Mouse (Mus musculus): ENCODE data around the gene Acaa1a.
"Not testable (repeated sequence)": the region's sequence is repeated elsewhere in the genome, so short reads cannot be mapped to it uniquely, and the experiment has no call there.

The Acaa1a gene

GRCm38 (mm10) chr9:119339106-119339505 lies 370 bp upstream of the Acaa1a start:
- DNase-seq (ENCODE audit: low read depth): no peak

DNA sequence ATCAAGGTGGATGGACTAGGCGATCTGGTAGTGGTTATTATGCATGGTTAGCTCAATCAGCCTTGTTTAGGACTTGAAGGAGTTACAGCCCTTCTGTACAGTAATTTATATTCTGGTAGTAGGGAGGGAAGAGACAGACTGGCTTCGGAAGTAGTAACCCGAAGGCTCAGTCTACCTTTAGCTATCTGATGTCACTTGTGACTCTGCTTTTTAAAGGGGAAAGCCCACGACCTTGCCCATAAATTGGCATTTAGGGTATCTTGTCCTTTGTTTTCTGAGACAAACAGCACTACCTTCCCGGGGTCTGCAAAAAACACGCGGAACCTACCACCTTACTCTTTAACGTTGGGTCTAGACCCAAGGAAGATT lies 720 bp downstream of the Acaa1a start:
- DNase-seq (ENCODE audit: low read depth): no peak

DNA sequence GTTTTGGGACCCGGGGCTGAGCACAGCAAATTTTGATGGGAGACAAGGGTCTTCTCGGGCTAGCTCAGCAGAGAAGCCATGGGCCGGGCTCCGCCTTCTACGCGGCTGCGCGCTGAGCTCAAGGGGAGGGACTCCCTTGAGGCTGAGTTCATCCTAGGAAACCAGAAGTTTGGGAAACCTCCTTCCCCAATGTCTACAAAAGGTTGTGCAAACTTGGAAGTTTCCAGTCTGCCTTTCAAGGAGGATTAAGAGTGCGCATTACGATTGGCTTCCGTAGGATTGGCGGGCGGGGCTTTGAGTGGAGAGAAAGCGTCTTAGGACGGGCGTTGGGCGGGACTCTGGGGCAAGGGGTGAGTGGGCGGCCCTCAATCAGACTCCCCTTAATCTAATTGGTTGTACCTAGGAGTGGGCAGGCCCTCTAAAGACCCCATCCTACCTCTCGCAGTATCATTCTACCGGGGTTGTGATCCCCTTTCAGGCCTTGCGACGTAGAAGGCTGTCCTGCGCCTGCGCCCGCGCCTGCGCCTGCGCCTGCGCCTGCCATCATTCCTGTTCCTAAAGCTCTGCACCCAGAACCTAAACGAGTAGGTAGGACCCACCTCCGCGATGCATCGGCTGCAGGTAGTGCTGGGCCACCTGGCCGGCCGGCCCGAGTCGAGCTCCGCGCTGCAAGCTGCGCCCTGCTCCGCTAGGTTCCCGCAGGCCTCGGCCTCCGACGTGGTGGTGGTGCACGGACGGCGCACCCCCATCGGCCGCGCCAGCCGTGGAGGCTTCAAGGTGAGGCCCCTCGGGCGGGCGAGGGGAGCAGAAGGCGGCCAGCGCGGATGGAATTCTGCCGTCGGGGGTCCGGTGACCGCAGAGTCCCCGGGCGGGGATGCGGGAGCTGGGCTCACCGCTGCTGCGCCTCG lies 1.7 kb downstream of the Acaa1a start, which contains the start of gene Myd88:
Gene Myd88, minus strand, starts transcription at position 503 of the 908 bp plus-strand sequence.
- peak; percentile 91 for DNase-seq (ENCODE audit: low read depth)

GRCm38 (mm10) chr9:119342728-119343127 lies 3.3 kb downstream of the Acaa1a start:
- no peak for DNase-seq (ENCODE audit: low read depth)

DNA sequence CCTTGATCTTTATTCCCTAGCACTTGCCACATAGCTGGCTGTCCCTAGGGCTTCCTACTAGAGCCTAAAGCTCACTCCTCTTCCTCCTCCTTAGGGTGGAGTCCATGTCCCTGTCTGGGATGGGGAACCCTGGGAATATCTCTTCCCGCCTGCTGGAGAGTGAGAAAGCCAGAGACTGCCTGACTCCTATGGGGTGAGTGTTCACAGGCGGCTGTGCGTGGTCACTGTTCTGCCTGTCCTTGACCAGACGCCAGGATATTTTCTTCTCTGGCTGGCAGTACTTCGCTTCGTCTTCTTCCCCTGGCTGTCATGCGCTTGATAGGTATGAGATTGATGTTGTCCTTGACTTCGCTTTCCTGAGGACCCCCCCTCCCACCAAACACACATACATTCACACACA lies 6.9 kb downstream of the Acaa1a start:
- DNase-seq (ENCODE audit: low read depth): no peak

- no peak for DNase-seq (ENCODE audit: low read depth)
Measured at GRCm38 (mm10) chr9:119350531-119350930, 11.1 kb downstream of the Acaa1a start.

DNA sequence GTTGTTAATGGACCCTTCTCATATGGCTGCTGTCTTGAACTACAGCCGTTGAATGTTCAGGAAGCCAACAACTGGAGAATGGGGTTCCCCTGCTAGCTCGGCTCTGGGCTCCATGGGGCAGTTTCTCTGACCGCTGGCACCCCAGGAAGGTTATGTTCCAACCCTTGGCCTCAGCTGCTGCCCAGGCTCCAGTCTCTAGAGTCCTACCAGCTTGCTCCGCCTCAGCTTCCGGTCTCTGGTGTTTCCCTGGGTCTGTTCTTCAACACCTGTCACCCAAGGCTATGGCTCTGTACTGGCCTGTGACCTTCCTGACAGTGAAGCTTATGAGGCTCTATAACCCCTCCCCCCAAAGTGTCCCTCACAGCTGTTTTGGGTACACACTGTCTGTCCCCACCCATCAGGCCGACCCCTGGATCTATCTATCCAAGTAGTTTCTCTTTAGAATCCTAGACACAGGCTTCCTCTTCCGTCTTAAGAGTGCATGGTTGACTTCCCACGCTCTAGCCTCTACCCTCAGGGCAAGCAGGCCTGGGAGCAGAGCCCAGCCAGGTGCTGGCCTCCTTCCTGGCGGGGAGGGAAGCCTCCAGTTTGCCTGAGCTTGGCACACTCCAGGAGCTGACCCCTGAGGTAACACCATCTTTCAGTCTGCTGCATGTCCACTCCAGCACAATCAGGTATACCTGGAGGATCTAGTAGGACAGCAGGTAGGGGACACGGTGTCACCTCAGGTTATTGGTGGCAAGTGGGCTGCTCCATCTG lies 11.7 kb downstream of the Acaa1a start:
- no peak for DNase-seq (ENCODE audit: low read depth)

DNA sequence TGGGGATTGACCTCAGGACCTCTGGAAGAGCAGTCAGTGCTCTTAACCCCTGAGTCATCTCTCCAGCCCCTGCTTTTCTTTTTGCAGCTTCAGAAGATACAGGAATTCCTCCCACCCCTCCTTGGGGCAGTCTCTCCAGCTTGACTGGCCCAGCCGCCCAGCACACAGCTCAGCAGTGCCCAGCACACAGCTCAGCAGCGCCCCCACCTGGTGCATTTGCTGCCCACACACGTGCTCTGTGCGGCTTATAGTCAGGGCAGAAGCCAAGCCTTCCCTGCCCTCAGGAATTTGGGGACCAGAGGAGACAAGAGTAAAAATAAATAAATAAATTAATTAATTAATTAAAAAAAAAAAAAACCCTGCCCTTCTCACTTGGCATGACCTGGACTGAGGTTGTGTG lies 12.6 kb downstream of the Acaa1a start:
- DNase-seq (ENCODE audit: low read depth): peak; percentile 60

DNA sequence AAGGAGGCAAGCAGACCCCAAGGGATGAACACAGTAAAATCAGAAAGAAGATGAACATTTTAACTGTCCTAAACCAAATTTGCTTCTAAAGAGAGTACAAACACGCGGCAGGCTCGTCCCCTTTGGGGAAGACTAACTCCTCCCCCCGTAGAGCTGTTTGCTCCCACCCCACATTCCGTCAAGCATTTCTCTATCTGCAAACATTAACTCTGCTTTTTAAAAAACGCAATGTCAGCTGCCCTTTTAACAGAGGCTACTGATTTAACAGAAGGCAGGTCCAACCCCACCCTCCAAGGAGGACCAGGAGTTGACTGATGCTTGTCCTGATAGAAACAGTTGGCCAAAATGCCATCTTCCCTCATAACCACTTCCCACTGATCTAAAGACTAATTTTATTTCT lies 14.4 kb downstream of the Acaa1a start:
- no peak for DNase-seq (ENCODE audit: low read depth)

DNA sequence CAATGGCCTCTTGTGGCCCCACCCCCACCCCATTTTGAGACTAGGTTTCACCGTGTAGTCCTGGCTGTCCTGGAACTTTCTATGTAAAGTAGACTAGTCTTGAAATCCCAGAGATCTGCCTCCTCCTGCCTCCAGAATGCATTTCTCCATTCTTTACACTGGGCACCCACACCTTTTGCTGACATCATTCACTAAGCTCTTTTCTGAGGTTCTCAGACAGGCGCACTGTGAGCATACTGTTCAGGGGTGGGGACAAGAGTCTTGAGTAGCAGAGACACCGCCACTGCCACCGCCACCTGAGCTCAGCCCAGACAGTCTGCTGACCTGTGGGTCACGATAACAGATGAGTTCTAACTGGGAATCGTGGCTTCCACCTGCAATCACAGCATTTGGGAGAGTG lies 16.5 kb downstream of the Acaa1a start:
- no peak for DNase-seq (ENCODE audit: low read depth)

DNA sequence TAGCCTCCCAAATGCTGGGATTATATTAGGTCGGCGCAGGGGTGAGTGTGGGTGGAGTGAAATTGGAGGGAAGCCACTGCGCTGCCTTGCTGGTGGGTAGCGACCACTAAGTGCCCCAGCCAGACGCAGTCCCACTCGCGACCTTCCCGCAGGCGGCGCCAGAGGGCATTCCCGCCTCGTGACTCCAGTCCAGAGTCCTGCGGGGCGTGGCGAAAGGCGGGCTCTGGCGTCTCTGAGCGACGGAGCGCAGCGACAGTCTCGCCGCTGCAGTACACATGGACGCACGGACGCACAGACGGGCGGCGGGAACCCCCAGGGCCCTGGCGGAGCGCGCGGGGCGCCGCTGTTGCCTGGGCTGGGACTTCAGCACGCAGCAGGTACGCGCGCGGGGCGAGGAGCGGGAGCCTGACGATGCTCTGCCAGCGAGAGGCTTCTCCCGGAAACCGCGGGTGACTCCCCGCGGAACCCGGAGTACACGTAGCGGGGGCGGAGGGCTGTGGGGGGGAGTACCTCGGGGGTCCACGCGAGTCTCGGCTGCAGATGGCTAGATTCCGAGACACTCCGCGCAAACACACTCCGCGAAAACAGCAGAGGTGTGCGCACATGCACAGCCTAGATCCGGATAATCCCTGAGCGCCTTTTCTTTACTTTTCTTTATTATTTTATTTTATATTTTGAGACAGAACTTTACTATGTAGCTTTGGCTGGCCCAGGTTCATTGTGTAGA lies 18.0 kb downstream of the Acaa1a start, which contains the start of gene Xylb:
Gene Xylb, plus strand, starts transcription at position 51 of the 727 bp plus-strand sequence.
- peak; percentile 85 for DNase-seq (ENCODE audit: low read depth)

DNA sequence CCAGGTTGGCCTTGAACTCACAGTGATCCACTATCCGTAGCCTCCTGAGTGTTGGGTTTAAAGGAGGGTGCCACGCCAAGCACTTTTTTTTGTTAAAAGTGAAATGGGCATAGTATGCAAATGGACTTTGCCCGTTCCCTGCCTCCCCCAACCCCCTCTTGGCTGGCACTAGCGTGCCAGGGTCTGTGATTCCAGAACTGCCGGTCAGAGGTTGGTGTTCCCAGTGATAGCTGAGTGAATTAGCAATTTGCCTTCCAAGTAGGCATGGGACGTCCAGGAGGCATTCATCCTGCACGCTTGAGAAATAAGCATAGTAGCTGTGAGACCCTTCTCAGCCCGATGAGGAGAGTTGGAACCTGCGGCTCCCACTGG lies 18.6 kb downstream of the Acaa1a start:
- no peak for DNase-seq (ENCODE audit: low read depth)

DNA sequence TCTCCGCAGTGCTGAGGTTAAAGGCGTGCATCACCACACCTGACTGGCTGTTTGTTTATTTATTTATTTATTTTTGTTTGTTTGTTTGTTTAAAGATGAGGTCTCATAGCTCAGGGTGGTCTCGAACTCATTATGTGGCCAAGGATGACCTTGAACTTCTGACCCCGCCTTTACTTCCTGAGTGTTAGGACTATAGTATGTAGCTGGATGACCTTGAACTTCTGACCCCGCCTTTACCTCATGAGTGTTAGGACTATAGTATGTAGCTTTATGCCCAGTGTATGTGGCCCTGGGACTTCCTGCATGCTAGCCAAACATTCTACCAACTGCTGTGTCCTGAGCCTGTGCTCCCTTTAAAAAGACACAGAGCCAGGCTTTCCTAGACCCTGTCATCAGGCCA lies 21.9 kb downstream of the Acaa1a start:
- no peak for DNase-seq (ENCODE audit: low read depth)

- no peak for DNase-seq (ENCODE audit: low read depth)
Measured at GRCm38 (mm10) chr9:119363229-119363628, 23.8 kb downstream of the Acaa1a start.

DNA sequence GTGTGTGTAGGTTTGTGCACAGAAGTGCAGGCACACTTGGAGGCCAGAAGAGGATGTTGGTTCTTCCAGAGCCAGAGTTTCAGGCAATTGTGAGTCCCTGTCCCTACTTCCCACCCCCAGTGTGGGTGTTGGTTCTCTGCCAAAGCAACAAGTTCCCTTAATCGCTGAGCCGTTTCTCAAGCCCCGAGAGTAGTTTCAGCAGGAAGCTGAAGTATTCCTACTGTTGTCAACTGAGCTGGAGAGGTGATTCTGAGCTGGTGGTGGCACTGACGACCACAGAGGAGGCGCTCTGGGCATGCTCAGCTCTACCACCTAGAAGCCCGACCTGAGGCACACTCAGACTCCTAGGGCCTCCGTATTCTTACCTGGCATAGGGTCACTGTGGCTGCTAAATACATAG lies 25.8 kb downstream of the Acaa1a start, which contains the start of gene Slc22a14:
Gene Slc22a14, minus strand, starts transcription at position 270 of the 400 bp plus-strand sequence.
- DNase-seq (ENCODE audit: low read depth): no peak

- DNase-seq (ENCODE audit: low read depth): no peak
Measured at GRCm38 (mm10) chr9:119368367-119368766, 28.9 kb downstream of the Acaa1a start.

GRCm38 (mm10) chr9:119370770-119371169 lies 31.3 kb downstream of the Acaa1a start:
- DNase-seq (ENCODE audit: low read depth): not testable (repeated sequence)

DNA sequence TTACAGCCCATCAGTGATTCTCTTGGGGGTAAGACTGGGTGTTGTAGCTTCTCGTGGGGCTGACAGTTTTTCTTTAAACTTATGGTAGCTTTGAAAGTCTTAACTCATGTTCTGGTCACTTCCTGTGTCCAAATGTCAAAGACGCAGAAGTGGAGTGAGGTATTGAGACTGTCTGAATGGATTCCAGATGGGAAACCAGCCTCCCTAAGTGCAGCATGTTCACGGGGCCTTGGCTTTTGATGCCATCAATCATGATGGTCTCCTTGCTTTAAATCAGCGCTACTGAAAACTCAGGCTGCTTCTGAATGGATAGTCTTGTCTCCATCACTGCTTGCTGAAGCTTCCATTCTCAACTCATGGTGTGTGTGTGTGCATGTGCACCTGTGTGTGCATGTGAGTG lies 31.8 kb downstream of the Acaa1a start:
- no peak for DNase-seq (ENCODE audit: low read depth)

GRCm38 (mm10) chr9:119375008-119375407 lies 35.5 kb downstream of the Acaa1a start:
- no peak for DNase-seq (ENCODE audit: low read depth)

DNA sequence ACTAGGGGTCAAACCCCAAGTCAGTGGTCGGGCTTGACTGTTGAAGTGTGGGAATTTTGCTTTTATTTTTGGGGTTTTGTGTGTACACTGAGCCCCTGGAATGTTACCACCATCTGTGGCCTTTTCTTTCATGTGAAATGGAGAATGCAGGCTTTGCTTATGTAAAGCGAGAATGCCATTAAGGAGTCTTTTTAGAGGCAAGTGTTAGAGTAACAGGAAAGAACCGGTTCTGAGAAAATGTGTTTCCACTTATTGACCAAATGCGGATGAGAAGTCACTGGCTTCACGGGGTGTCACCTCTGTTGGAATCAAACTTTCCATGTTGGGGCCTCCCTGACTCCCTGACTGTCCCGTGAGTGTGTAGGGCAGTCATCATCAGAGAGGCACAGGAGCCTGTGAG lies 36.1 kb downstream of the Acaa1a start:
- DNase-seq (ENCODE audit: low read depth): no peak

DNA sequence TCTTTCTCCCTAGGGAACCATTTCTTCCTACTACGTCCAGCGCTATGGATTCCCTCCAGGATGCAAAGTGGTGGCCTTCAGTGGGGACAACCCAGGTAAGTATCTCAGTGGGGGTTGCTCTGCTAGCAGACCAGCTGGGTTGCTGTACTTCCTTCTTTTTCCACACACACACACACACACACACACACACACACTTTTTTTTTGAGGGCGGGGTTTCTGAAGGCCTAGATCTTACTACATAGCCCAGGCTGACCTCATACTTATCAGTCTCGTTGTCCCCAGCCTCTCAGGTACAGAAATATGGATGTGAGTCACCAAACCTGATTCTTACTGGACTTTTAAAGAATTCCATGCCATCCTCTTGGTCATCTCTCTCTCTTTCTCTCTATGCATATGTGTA lies 38.8 kb downstream of the Acaa1a start:
- DNase-seq (ENCODE audit: low read depth): no peak

DNA sequence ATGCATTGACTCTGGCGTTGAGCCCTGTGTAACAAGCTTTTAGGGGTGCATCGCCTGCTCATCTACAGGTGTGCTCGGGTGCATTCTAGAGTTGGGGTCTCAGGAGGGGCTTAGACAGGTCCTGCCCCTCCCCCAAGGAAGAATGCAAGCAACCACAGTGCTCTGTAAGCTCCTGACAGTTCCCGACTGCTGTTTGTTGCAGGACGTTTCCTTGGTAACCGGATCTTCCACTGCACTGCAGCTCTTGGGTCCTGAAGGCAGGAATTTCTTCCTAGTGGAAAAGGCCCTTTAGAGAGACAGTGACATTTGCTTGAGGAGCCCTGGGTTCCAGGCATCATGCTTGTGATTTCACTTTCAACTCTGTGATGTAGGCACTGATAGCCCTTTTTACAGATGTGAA lies 43.1 kb downstream of the Acaa1a start:
- no peak for DNase-seq (ENCODE audit: low read depth)

Measured in c-Kit-positive CD71-positive TER-119-negative erythroid progenitor cells, embryonic 14.5 days (primary cell).